31 mouse cellular contexts compared by ENCODE assay signal in the genomic region with DNA sequence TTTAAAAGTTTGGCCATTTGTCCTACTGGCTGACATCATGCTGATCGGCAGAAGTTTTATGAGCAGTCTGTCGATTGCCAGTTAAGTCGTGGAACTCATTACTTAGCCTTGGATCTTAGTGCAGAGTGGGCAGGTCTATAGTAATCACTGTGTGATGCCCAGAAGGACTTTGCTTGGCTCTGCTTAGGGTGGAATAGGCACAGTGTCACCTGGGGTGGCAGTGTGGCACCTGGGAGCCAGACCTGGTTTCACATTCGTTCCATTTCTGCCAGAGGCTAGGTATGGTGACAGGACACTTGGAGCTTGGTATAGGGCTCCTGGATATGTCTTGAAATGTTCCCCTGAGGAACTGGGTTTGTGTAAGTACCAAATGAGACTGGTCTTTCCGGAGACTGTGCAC.
"Had no signal": no experiment of that assay in that cellular context is flagged by ENCODE, and none has a peak within 500 bp of the region (broad histone marks: within the 10 kb centered on the region; RNA-seq: fewer than 3 reads in every experiment).

No protein-coding gene starts in this region.

- DNase-seq: heart, postnatal 10 days; heart, postnatal 14 days; heart, postnatal 36 days; heart, postnatal 4 days; kidney, adult 11 months; kidney, adult 18-20 months; kidney, adult 2 months; kidney, adult 8-10 months; kidney, adult 9 months; kidney, postnatal 10 days; kidney, postnatal 25 days; kidney, postnatal 36 days; kidney, postnatal 4 days; layer of hippocampus, adult 9-11 months; layer of hippocampus, postnatal 36 days had no signal

- H3K27ac ChIP-seq: heart, embryonic 10.5 days; heart, embryonic 13.5 days; heart, embryonic 15.5 days; hindbrain, embryonic 10.5 days; hindbrain, embryonic 12.5 days; hindbrain, embryonic 13.5 days; hindbrain, embryonic 15.5 days; hindbrain, postnatal 0 days; kidney, embryonic 15.5 days; kidney, postnatal 0 days; layer of hippocampus, adult 2 months; left cerebral cortex, adult 2 months had no signal

- H3K4me3 ChIP-seq: heart, embryonic 10.5 days; heart, embryonic 12.5 days; heart, embryonic 13.5 days; heart, embryonic 15.5 days; hindbrain, embryonic 10.5 days; hindbrain, embryonic 12.5 days; hindbrain, embryonic 13.5 days; hindbrain, embryonic 15.5 days; kidney, embryonic 15.5 days; layer of hippocampus, adult 2 months; left cerebral cortex, adult 2 months had no signal

- H3K9ac ChIP-seq: heart, embryonic 12.5 days; heart, embryonic 13.5 days; heart, embryonic 15.5 days; hindbrain, embryonic 12.5 days; hindbrain, embryonic 13.5 days; hindbrain, embryonic 15.5 days; kidney, embryonic 15.5 days had no signal

- H3K4me2 ChIP-seq: heart, embryonic 12.5 days; heart, embryonic 13.5 days; heart, embryonic 15.5 days; hindbrain, embryonic 12.5 days; hindbrain, embryonic 13.5 days; hindbrain, embryonic 15.5 days; kidney, embryonic 15.5 days had no signal

- ATAC-seq: hindbrain, embryonic 16.5 days; hindbrain, postnatal 0 days; inflammation-experienced regulatory T-cells, adult 6 months; intestine, embryonic 16.5 days had no signal

- H3K9me3 ChIP-seq: heart, embryonic 10.5 days; heart, embryonic 12.5 days; heart, embryonic 13.5 days; heart, embryonic 15.5 days; hindbrain, embryonic 10.5 days; hindbrain, embryonic 12.5 days; hindbrain, embryonic 13.5 days; hindbrain, embryonic 15.5 days; kidney, embryonic 15.5 days had no signal

- H3K27me3 ChIP-seq: heart, embryonic 12.5 days; heart, embryonic 13.5 days; heart, embryonic 15.5 days; hindbrain, embryonic 12.5 days; hindbrain, embryonic 13.5 days; hindbrain, embryonic 15.5 days; kidney, embryonic 15.5 days had no signal

- H3K36me3 ChIP-seq: heart, embryonic 10.5 days; heart, embryonic 12.5 days; heart, embryonic 13.5 days; heart, embryonic 15.5 days; hindbrain, embryonic 10.5 days; hindbrain, embryonic 12.5 days; hindbrain, embryonic 13.5 days; hindbrain, embryonic 15.5 days; kidney, embryonic 15.5 days had no signal
